Comparison of ENCODE assay signal across 8 mouse cellular contexts in the genomic region with DNA sequence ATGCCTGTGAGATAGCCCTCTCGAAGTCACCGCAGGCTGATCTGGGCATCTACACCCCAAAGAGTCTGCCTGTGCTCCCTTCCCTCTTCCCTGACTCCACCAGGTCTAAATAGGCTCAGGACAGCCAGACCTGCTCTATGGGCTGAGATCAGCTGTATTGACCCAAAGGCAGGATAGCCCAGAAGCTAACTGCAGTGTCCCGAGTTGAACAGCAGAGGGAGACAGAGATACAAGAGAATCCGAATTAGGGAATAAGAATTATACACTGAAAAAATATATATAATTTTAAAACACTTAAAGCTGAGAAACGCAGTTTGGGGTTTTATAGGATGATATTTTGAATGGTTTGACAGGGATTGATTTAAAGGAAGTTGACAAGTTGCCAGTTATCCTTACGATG. TPM values are rescaled to one million over a fixed set of nuclear protein-coding genes. Genes with fewer than 3 reads are reported as not detected.
DNase-seq lines count a peak whose midpoint lies in the region; ATAC-seq and TF ChIP-seq lines count a peak whose summit lies in the region.

No protein-coding gene starts in this region.

- no peak overlapping the region for H3K4me3 ChIP-seq in hindbrain, embryonic 10.5 days
- H3K4me3 ChIP-seq in hindbrain, embryonic 13.5 days, result no peak overlapping the region
- no peak overlapping the region for H3K4me3 ChIP-seq in bone marrow, adult 2 months (replicated peaks; ENCODE audit: control insufficient read depth, low read depth, low read length)

- no peak for TF ChIP-seq POLR2A in bone marrow, adult 2 months (IDR thresholded peaks at IDR 0.05; ENCODE audit: borderline replicate concordance, control insufficient read depth, low read depth, low read length)

- DNase-seq in hindbrain, embryonic 10.5 days (ENCODE audit: low spot score), result peak; percentile 43
- peak; percentile 44 for DNase-seq in ES-CJ7 (ENCODE audit: low read depth, low spot score)
- peak; percentile 9 for DNase-seq in fibroblast of lung, adult 2 months (ENCODE audit: low read depth)
- peak; percentile 60 to 65 for DNase-seq in layer of hippocampus, postnatal 10 days (ENCODE audit: low spot score in 2 of 2)
- peak; percentile 40 for DNase-seq in thymus, postnatal 25 days

- no peak overlapping the region for H3K9ac ChIP-seq in hindbrain, embryonic 13.5 days

- H3K27ac ChIP-seq in hindbrain, embryonic 10.5 days, result no peak overlapping the region
- no peak overlapping the region for H3K27ac ChIP-seq in hindbrain, embryonic 13.5 days
- no peak overlapping the region for H3K27ac ChIP-seq in bone marrow, adult 2 months (ENCODE audit: control insufficient read depth, insufficient read depth, low read depth, low read length, poor library complexity)

- no peaks in the 10 kb centered on the region for H3K9me3 ChIP-seq in hindbrain, embryonic 10.5 days
- no peaks in the 10 kb centered on the region for H3K9me3 ChIP-seq in hindbrain, embryonic 13.5 days

- WGBS in hindbrain, embryonic 10.5 days, result 38% methylated on average over 6 of the region's 6 CpGs
- WGBS in hindbrain, embryonic 13.5 days, result 33% methylated on average over 6 of the region's 6 CpGs
- 28% methylated on average over 6 of the region's 6 CpGs for WGBS in bone marrow, adult 2 months

- no peaks in the 10 kb centered on the region for H3K27me3 ChIP-seq in hindbrain, embryonic 10.5 days (ENCODE audit: insufficient read depth, poor library complexity, severe bottlenecking)
- no peaks in the 10 kb centered on the region for H3K27me3 ChIP-seq in hindbrain, embryonic 13.5 days

- no peak overlapping the region for H3K4me2 ChIP-seq in hindbrain, embryonic 13.5 days

- ATAC-seq in hindbrain, embryonic 13.5 days (ENCODE audit: low FRiP score), result no peak
- peak; percentile 87 for ATAC-seq in megakaryocyte-erythroid progenitor cell, adult 5-6 weeks (replicated peaks; ENCODE audit: low FRiP score, low TSS enrichment, poor library complexity, severe bottlenecking)

- no peaks in the 10 kb centered on the region for H3K36me3 ChIP-seq in hindbrain, embryonic 10.5 days
- no peaks in the 10 kb centered on the region for H3K36me3 ChIP-seq in hindbrain, embryonic 13.5 days

- no peaks in the 10 kb centered on the region for H3K4me1 ChIP-seq in hindbrain, embryonic 10.5 days (replicated peaks)
- no peaks in the 10 kb centered on the region for H3K4me1 ChIP-seq in hindbrain, embryonic 13.5 days (replicated peaks)
- no peaks in the 10 kb centered on the region for H3K4me1 ChIP-seq in bone marrow, adult 2 months (ENCODE audit: control insufficient read depth, insufficient read depth, low read length)

- TF ChIP-seq CTCF in bone marrow, adult 2 months (IDR thresholded peaks at IDR 0.05; ENCODE audit: control insufficient read depth, insufficient read depth, low read length), result peak; percentile 36

RNA-seq across cellular contexts. Expression of gene Ins2, which starts 56.2 kb away (rescaled TPM):
- not detected in 2 replicates for polyA plus RNA-seq in hindbrain, embryonic 10.5 days (2016; fragmentation: Nextera tagmentation; extraction: Ambion mirVana)
- polyA plus RNA-seq in hindbrain, embryonic 13.5 days (2015; fragmentation: Nextera tagmentation; extraction: Ambion mirVana), result 0.83 and 0.99 TPM in 2 replicates
- not detected in 2 replicates for polyA plus RNA-seq in bone marrow, adult 2 months (2011; ENCODE audit: insufficient read depth, insufficient read length, low replicate concordance, missing spikeins)
- not detected for total RNA-seq in layer of hippocampus, postnatal 10 days (2021)
- total RNA-seq in megakaryocyte-erythroid progenitor cell, adult 5-6 weeks (2014; fragmentation: Nextera tagmentation), result not detected in 2 replicates
- total RNA-seq in megakaryocyte-erythroid progenitor cell, adult 5-6 weeks (2017), result not detected in 2 replicates

Comparison
In these comparisons a context has a peak if more than half of its experiments do, and no peak if none do; other contexts are left out.
1. DNase-seq: peak in every context shown above with its lines; median percentile 62 in layer of hippocampus, postnatal 10 days; 44 in ES-CJ7; 43 in hindbrain, embryonic 10.5 days; 40 in thymus, postnatal 25 days; 9 in fibroblast of lung, adult 2 months.